Mouse (Mus musculus) lung, adult 2 months (tissue): ENCODE results near the gene Ncor2. TPM values are rescaled to one million over a fixed set of nuclear protein-coding genes. Genes with fewer than 3 reads are reported as not detected.
A peak's percentile ranks its signal among the peaks of the same experiment; 100 is the strongest.

Experiments
- DNase-seq: peaks from one replicate; pipeline ENCODE4 v3.0.0; 2022
- H3K4me1 ChIP-seq: fragments of 200-500 bp; 2 replicates; pipeline ENCODE4 v1.6.1; 2011; ENCODE audit warnings: low read length; ENCODE audit not compliant: control insufficient read depth, insufficient read depth
- H3K4me3 ChIP-seq: fragments of 200-500 bp; replicated peaks from 2 replicates; pipeline ENCODE3; 2011; ENCODE audit warnings: low read depth, mild to moderate bottlenecking, control low read depth, low read length; ENCODE audit errors: extremely low read depth
- CTCF ChIP-seq: fragments of 200-500 bp; IDR thresholded peaks from 2 replicates; pipeline ENCODE4 v1.5.1; 2011; ENCODE audit warnings: mild to moderate bottlenecking, low read length, control low read depth; ENCODE audit not compliant: insufficient read depth
- POLR2A ChIP-seq: fragments of 200-500 bp; IDR thresholded peaks from 2 replicates; pipeline ENCODE4 v1.6.1; 2011; ENCODE audit warnings: low read depth, mild to moderate bottlenecking, control low read depth, low read length, borderline replicate concordance; ENCODE audit errors: extremely low read depth
- WGBS: fragments of 180-500 bp; shearing (Covaris S2); methylation state at CpG from one replicate; pipeline ENCODE4 v1.1.7; 2018; 5-methylcytosine and 5-hydroxymethylcytosine counted together
- polyA plus RNA-seq: library from polyadenylated mRNA; depleted of rRNA; stranded (reverse); fragments of >200 nt; gene quantifications from 2 replicates; pipeline ENCODE4 v1.2.3, GENCODE M21; 2012

The Ncor2 gene
- polyA plus RNA-seq, 1 experiment: 78.9 TPM

DNA sequence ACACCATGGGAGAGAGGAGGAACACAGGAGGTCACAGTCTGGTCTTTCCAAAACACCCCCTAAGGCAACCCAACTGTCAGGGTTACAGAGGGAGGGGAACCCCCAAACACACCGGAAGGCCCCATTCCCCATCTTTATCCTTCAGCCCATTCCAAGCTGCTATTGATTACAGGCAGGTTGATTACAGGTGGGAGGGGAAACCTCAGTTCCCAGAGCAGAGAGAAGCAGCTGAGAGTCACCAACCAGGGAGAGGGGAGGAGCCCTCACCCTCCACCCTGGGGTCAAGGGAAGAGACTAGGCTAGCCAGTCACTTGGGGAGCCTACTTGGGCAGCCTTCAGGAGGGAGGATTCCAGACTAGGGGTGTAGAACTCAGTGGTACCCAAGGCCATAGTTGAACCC, 5.2 kb downstream of the Ncor2 start:
- TF ChIP-seq POLR2A: no peak
- no peak for TF ChIP-seq CTCF
- H3K4me1 ChIP-seq: peaks cover 52% of the 10 kb centered on the region
- H3K4me3 ChIP-seq: no peak overlapping the region
- WGBS: 92% methylated on average over 1 of the region's 1 CpGs
- peak; percentile 6 for DNase-seq

DNA sequence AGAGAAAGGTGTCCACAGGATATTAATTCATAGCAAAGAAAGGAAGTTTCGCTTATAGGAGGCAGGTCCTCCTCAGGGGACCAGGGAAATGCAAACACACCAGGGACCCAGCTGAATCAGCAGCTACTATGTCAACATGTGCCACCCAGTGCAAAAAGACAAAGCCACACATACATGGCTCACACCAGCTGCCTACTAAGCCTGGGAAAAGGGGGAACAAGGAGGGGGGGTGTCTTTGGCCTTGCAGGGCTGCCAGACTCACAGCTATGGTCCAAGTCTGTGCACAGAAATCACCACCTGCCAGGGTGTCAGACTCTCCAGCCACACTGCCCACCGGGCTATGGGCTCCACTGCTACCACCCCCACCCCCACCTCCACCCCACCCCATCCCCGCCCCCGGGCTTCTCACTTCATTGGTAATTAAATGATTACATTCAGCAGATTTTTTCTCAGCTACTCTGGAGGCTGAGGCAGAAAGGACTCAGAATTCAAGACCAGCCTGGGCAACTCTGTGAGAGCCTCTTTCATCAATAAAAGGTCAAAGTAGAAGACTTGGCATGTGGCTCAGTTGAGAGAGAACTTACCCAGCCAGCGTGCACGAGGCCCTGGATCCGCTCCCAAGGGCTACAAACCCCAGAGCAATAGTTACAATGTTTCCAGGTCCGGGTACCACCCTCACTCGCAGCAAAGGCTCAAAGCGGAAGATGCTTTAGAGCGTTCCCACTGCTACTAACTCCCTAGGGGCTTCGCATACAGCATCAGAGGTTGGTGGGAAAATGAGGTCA, 6.0 kb downstream of the Ncor2 start:
- no peak for DNase-seq
- no peak for TF ChIP-seq CTCF
- no peak for TF ChIP-seq POLR2A
- 59% methylated on average over 12 of the region's 12 CpGs for WGBS
- H3K4me1 ChIP-seq: peaks cover 55% of the 10 kb centered on the region
- H3K4me3 ChIP-seq: no peak overlapping the region

GRCm38 (mm10) chr5:125171259-125171658, 7.8 kb downstream of the Ncor2 start:
- Histone ChIP-seq H3K4me3 (no peak overlapping the region), H3K4me1 (peaks cover 62% of the 10 kb centered on the region)
- TF ChIP-seq CTCF: no peak
- TF ChIP-seq POLR2A: no peak
- 41% methylated on average over 6 of the region's 6 CpGs for WGBS
- DNase-seq: peak; percentile 18

- no peak for TF ChIP-seq CTCF
- no peak overlapping the region for H3K4me3 ChIP-seq
- peaks cover 58% of the 10 kb centered on the region for H3K4me1 ChIP-seq
- WGBS: 67% methylated on average over 11 of the region's 11 CpGs
- no peak for DNase-seq
Measured at GRCm38 (mm10) chr5:125170107-125170842, 8.7 kb downstream of the Ncor2 start.

GRCm38 (mm10) chr5:125168101-125168500, 10.9 kb downstream of the Ncor2 start:
- Histone ChIP-seq H3K4me1 (peaks cover 55% of the 10 kb centered on the region), H3K4me3 (no peak overlapping the region)
- DNase-seq: no peak
- 60% methylated on average over 7 of the region's 7 CpGs for WGBS
- TF ChIP-seq POLR2A: no peak

DNA sequence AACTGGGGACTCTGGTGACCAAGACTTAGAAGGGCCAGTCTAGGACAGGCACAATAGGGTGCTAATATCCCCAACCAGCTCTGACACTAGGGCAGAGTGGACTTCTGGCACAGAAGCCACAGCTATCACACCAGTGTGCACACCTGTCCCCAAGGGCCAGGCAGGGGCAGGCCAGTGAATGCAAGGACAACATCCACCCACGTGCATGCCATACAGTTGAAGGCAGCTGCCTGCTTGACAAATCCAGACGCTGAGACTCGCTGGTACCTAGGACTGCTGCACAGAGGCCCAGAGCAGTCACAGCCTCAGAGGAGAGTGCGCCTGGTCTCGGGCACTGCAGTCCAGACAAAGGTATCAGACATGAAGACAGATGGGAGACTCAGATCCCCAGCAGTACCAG, 11.5 kb downstream of the Ncor2 start:
- peaks cover 52% of the 10 kb centered on the region for H3K4me1 ChIP-seq
- H3K4me3 ChIP-seq: no peak overlapping the region
- WGBS: 74% methylated on average over 5 of the region's 5 CpGs
- DNase-seq: no peak
- TF ChIP-seq POLR2A (no peak), CTCF (no peak)

- DNase-seq: no peak
- Histone ChIP-seq H3K4me3 (no peak overlapping the region), H3K4me1 (peaks cover 42% of the 10 kb centered on the region)
- 96% methylated on average over 14 of the region's 14 CpGs for WGBS
- TF ChIP-seq CTCF: no peak
- no peak for TF ChIP-seq POLR2A
Measured at GRCm38 (mm10) chr5:125165993-125166392, 13.0 kb downstream of the Ncor2 start.

DNA sequence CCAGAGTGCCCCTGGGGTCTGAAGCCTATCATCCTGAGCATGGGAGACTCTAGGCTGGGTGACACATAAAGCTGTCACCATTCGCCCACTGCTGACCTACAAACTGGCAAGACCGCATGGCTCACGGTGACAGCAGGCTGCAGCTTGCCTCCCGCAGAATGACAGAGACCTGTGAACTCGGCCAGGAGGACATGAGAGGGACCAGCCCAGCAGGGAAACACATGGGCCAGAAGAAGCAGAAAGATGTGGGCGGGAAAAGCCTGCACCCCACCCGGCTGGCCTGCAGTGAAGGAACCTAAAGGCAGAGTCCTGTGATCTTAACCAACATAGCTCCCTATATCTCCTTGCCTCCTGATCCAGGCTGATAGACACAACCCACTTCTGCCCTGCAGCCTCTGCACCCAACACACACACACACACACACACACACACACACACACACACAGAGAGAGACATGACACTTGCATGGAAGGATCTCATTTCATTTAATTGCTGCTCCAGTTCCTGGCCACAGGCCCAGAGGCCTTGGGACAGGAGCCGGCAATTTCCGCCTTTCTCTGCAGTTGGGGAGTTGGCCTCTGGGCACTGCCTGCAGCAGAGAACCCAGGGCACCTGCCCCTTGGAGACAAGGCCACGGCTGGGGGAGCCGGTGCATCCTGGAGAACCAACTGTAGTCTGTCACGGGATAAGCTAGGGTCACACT, 14.4 kb downstream of the Ncor2 start:
- no peak overlapping the region for H3K4me3 ChIP-seq
- peaks cover 41% of the 10 kb centered on the region for H3K4me1 ChIP-seq
- WGBS: 26% methylated on average over 12 of the region's 12 CpGs
- no peak for TF ChIP-seq POLR2A
- TF ChIP-seq CTCF: no peak
- DNase-seq: no peak

GRCm38 (mm10) chr5:125163441-125164050, 15.5 kb downstream of the Ncor2 start:
- Histone ChIP-seq H3K4me3 (no peak overlapping the region), H3K4me1 (peaks cover 51% of the 10 kb centered on the region)
- TF ChIP-seq POLR2A (no peak), CTCF (no peak)
- 51% methylated on average over 8 of the region's 8 CpGs for WGBS
- no peak for DNase-seq
